Mouse (Mus musculus): ENCODE measurements around the gene Ccnf. TPM values are rescaled to one million over a fixed set of nuclear protein-coding genes. Genes with fewer than 3 reads are reported as not detected.

The Ccnf gene
- under 1 TPM; 0.41 to 0.64 TPM for total RNA-seq (2021)
- long read RNA-seq, experiment 1: 0 reads
- long read RNA-seq, experiment 2: 0 reads

DNA sequence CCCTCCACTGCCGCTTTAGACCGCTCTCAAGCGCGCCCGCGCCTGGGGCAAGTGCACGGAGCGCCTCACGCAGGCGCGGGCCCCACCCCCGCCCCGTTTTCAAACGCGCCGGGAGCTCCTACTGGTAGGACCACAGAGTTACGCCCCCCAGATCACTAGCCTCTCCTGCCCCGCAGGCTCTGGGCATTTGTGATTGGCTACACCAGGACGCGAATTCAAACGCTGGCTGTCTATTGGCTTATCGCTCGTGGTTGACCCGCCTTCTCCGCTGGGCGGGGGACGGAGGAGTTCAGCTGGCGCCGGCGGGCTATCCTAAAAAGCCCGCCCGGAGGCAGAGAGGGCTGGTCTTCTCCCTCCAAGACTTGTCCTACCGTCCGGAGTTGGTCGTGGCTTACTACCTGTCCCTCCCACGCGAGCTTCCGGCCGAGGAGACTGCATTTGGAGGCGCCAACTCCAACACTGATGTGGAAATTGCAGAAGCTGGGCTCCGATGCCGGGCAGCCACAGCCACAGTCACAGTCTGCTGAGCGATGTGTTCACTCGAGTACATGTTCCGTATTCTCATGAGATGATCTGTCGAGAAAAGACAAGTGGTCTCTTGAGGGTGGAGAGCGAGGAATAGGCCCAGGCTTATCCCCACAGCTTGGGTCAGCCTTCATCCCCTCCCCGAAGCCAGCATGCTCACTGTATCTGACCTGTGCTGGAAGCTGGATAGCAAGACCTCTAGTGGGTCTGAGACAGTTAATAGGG is at the start of gene Ccnf:
Ccnf (minus strand) TSS at position 165 of the 750 bp plus-strand sequence.
- intact Hi-C loops (cut with DNase I): loop anchor here (2.0 kb wide), 1 partner anchor 83 kb away; the partner anchor contains the start of gene Atp6v0c
- Histone ChIP-seq H3K27ac (peak within 1 kb of the TSS; percentile 75), H3K4me3 (peak within 1 kb of the TSS; percentile 78)
- peak; percentile 97 for DNase-seq
- peak; percentile 48 for TF ChIP-seq CTCF (IDR thresholded peaks at IDR 0.05)

DNA sequence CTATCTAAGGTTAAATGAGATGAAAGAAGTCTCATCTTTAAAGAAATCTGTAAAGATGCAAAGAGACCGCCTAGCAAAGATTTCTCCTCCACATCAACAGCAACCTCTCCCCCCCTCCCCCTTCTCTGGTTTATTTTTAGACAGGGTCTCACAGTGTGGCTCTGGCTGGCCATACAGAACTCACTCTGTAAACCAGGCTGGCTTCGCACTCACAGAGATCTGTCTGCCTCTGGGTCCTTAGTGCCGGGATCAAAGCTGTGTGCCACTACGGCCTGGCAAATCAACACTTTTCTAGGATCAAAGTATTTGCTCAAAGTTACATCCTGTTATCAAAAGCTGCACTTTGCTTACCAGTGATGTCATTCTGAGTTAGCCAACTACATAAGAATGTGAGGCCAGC is 49.4 kb upstream of the Ccnf start:
- intact Hi-C loops (cut with DNase I): no loop called here
- no peak overlapping the region for H3K4me3 ChIP-seq
- TF ChIP-seq CTCF (IDR thresholded peaks at IDR 0.05): no peak
- H3K27ac ChIP-seq: no peak overlapping the region
- no peak for DNase-seq

DNA sequence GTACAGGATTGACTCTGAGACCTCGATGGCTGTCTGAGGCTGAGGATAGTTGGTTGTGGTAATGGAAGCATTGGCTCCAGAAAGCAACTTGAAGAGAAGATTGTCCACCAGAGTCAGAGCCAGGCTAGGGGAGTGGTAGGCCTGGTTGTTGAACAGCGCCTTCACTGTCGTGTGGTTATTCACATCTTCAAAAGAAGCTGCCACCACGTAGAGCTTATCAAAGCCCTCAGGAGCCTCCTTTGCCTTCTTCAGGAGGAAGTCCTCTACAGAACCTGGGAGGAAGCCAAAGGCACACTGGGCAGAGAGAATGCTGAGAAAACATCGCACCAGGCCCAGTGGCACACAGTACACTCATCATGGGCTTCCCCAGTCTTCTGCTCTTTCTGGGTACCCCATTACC is 38.1 kb upstream of the Ccnf start:
- Histone ChIP-seq H3K27ac (no peak overlapping the region), H3K4me3 (no peak overlapping the region)
- TF ChIP-seq CTCF (IDR thresholded peaks at IDR 0.05): no peak
- intact Hi-C loops (cut with DNase I): no loop called here
- DNase-seq: no peak

DNA sequence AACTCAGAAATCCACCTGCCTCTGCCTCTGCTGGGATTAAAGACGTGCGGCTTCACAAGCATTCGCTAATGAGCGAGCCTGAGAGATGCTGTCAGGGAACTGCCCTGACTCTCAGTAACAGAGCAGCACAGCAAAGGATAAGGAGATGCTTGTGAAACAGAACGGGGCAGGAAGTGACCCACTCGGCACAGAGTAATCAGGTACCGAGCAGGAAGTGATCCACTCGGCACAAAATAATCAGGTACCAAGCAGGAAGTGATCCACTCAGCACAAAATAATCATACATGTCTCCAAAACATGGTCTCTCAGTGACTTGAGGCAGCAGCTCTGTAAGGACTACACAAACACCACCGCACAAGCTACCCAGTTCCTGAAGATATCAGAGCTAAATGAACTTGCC is 37.2 kb upstream of the Ccnf start:
- TF ChIP-seq CTCF (IDR thresholded peaks at IDR 0.05): no peak
- intact Hi-C loops (cut with DNase I): no loop called here
- no peak overlapping the region for H3K27ac ChIP-seq

DNA sequence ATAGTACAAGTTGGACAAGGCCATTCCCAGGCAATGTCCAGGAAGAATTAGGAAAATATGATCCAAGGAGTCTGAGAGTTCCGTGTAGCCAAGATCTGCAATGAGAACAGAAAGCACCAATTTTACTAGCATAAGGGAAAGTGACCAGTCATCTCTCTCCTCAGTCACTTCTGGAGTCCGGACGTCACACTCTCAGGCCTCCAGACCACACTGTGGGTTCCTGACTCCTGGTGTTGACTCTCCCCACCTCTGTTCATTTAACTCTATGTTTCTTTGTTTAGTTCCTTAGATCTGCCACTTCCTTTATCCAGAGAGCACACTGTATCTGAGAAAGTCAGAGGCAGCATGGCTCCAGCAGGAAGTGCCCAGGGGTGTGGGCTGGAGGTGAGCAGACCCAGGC is 34.4 kb upstream of the Ccnf start:
- no peak for TF ChIP-seq CTCF (IDR thresholded peaks at IDR 0.05)
- no peak for DNase-seq
- intact Hi-C loops (cut with DNase I): no loop called here
- Histone ChIP-seq H3K4me3 (no peak overlapping the region), H3K27ac (no peak overlapping the region)

More for the DNA sequence above, 37.2 kb upstream of the Ccnf start:
- no peak for DNase-seq
- H3K4me3 ChIP-seq: no peak overlapping the region

DNA sequence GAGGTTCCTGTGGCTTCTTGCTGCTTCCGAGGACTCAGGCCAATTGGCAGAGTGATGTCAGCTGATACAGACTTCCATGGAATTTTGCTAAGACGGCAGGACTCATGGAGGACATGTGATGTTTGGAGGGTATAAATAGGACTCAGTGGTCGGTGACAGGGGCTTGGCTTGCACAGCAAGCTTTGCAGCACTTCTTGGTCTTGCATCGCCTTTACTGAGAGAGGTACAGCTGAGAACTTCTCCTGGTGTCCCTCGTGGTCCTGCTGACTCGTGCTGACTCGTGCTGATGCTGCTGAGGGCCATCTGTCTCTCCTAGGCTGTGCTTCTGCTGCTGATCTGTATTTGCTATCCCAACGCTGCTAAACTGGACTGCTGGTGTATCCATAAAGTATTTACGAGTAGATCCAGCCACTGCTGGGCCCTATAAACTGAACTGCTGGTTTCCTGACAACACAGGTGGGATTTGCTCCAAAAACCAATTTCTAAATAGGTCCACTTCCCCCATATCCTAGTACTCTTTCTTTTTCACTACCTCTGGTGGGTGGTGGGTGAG is 32.1 kb upstream of the Ccnf start:
- DNase-seq: no peak
- TF ChIP-seq CTCF (IDR thresholded peaks at IDR 0.05): no peak
- Histone ChIP-seq H3K4me3 (no peak overlapping the region), H3K27ac (peak overlapping the region; percentile 20; the same call in 1 of the 2 replicates)
- intact Hi-C loops (cut with DNase I): no loop called here

DNA sequence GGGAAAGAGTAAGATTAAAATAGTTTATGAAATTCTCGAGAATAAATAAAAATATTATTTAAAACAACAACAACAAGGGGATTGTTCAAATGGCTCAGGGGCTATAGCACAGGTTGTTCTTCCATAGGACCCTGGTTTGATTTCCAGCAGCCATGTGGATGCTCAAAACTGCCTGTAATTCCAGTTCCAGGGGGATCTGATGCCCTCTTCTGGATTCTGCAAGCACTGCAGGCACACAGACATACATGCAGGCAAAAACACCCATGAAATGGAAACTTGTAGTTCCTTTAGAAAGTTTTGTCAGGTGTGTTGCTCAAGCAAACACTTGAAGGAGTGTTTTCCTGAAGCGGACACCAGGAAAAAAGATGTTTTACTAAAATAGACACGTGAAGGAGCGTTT is 31.4 kb upstream of the Ccnf start:
- intact Hi-C loops (cut with DNase I): no loop called here

DNA sequence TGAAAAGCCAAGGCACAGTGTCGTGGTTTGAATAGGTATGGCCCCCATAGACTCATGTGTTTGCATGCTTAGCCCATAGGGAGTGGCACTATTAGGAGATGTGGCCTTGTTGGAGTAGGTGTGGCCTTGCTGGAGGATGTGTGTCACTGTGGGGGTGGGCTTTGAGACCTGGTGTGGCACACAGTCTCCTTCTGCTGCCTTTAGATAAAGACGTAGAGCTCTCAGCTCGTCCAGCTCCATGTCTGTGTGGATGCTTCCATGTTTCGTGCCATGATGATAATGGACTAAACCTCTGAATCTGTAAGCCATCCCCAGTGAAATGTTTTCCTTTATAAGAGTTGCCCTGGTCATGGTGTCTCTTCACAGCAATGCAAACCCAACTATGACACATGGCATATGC is 28.6 kb upstream of the Ccnf start:
- Histone ChIP-seq H3K27ac (no peak overlapping the region), H3K4me3 (no peak overlapping the region)
- DNase-seq: no peak
- intact Hi-C loops (cut with DNase I): no loop called here
- no peak for TF ChIP-seq CTCF (IDR thresholded peaks at IDR 0.05)

More for the DNA sequence above, 31.4 kb upstream of the Ccnf start:
- Histone ChIP-seq H3K27ac (no peak overlapping the region), H3K4me3 (no peak overlapping the region)
- peak; percentile 52 for TF ChIP-seq CTCF (IDR thresholded peaks at IDR 0.05)
- DNase-seq: no peak

DNA sequence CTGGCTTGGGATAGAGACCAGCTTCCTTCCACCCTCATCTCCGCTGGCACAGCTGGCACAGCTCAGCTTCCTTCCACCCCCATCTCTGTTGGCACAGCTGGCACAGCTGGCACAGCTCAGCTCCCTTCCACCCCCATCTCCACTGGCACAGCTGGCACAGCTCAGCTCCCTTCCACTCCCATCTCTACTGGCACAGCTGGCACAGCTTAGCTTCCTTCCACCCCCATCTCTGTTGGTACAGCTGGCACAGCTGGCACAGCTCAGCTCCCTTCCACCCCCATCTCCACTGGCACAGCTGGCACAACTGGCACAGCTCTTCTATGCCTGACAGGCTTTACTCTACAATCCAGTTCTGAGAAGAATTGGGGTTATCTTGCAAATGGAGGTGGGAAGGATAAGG is 15.8 kb upstream of the Ccnf start:
- Histone ChIP-seq H3K27ac (no peak overlapping the region), H3K4me3 (no peak overlapping the region)
- intact Hi-C loops (cut with DNase I): no loop called here
- TF ChIP-seq CTCF (IDR thresholded peaks at IDR 0.05): no peak
- DNase-seq: no peak

DNA sequence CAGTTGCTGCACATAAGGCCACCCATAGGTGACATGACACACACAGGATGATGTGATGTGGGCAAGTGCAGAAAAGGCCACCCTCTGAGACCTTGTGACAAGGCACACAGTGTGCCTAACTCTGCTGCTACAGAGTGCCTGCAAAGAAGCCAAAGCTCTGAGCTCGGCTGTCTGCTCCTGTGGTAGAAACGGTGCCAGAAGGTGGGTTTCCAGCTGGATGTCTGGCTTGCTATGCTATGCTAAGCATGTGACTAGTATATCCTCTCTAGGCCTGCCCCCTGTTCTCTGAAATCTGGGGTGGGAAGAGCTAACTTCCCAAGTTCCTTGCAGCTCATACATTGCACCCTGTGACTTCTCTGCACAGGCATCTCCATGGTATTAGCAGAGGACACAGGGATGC is 13.5 kb upstream of the Ccnf start:
- TF ChIP-seq CTCF (IDR thresholded peaks at IDR 0.05): no peak
- no peak overlapping the region for H3K27ac ChIP-seq
- intact Hi-C loops (cut with DNase I): no loop called here
- no peak for DNase-seq
- no peak overlapping the region for H3K4me3 ChIP-seq

DNA sequence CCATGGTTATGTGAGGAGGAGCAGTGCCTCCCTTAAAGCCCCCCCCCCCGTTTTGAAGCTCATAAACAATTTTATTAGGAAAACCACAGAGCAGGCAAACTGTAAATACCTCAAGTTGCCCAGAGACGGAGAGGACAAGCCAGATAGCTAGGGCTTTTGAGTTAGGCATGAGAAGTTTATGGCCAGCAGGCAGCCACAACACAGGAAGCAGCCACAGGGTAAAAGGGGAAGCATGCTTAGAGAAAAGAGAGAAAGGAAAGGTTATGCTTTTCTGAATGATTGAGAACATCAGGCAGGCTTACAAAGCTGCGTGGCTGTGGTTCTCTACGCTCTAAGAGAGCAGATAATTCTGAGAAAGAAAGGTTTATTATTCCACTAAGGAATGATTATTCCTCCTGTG is 9.2 kb upstream of the Ccnf start:
- Histone ChIP-seq H3K27ac (no peak overlapping the region), H3K4me3 (no peak overlapping the region)
- no peak for DNase-seq
- intact Hi-C loops (cut with DNase I): no loop called here
- TF ChIP-seq CTCF (IDR thresholded peaks at IDR 0.05): no peak

DNA sequence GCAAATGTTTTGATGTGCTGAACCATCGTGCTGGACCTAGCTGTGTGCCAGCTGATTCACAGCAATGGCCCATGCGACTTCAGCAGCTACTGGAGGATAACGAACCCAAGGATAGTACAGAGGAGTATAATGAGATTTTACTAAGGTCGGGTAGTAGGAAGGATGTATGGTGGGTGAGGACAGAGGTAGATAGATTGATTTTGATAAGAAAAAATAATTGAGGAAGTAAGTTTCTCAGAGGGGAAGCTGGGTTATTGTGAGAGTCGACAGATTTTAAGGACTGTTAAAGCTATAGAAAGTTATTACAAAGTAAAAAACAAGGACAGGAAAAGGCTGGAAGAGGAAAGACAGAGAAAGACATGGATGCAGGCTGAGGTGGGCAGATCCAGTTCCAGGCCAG is 8.4 kb upstream of the Ccnf start:
- intact Hi-C loops (cut with DNase I): no loop called here
- DNase-seq: no peak
- H3K4me3 ChIP-seq: no peak overlapping the region
- H3K27ac ChIP-seq: no peak overlapping the region
- no peak for TF ChIP-seq CTCF (IDR thresholded peaks at IDR 0.05)

DNA sequence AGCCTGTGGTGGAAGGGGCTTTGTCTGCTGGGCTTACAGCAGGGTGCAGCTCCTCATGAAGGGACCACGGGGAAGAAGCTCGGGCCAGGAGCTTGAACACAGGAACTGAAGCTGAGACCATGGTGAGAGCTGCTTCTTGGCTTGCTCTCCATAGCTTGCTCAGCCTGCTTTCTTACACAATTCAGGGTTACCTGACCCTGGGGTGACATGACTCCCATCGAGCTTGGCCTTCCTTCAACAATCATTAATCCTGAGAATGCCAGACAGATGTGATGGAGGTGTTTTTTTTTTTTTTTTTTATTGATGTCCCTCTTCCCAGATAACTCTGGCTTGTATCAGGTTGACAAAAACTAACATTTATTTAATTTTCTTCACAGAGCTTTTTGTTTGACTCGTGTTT is 7.7 kb upstream of the Ccnf start:
- no peak for DNase-seq
- no peak overlapping the region for H3K27ac ChIP-seq
- intact Hi-C loops (cut with DNase I): no loop called here
- no peak for TF ChIP-seq CTCF (IDR thresholded peaks at IDR 0.05)
- H3K4me3 ChIP-seq: no peak overlapping the region

DNA sequence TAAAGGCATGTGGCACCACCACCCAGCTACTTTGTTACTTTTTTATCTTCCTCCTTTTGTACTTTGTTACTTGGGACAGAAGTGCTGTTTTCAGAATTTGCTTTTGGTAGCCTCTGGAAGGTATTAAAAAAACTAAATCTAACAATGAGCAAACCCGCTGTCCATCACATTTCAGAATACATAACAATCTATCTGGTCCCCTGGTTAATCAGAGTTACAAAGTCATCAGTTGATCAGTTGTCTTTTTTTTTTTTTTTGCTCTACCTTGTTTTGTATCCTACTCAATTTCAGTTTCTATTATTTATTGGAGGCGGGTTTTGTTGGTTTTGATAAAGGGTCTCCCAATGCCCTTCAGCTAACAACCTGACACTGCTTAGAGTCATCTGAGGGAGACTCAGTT is 1.0 kb upstream of the Ccnf start:
- TF ChIP-seq CTCF (IDR thresholded peaks at IDR 0.05): no peak
- DNase-seq: no peak
- intact Hi-C loops (cut with DNase I): loop anchor here (2.0 kb wide), 1 partner anchor 84 kb away; the partner anchor contains the start of gene Atp6v0c
- Histone ChIP-seq H3K27ac (no peak overlapping the region), H3K4me3 (no peak overlapping the region)
